Mouse (Mus musculus): ENCODE measurements around the gene Hsd17b13.
A peak's percentile ranks its signal among the peaks of the same experiment; 100 is the strongest.

- no peak for TF ChIP-seq POLR2A (IDR thresholded peaks at IDR 0.05; ENCODE audit: insufficient read depth, low read depth, low read length)
- TF ChIP-seq EP300 (IDR thresholded peaks at IDR 0.05; ENCODE audit: insufficient read depth, low read depth, low read length): no peak
- TF ChIP-seq CTCF (IDR thresholded peaks at IDR 0.05): peak; percentile 72
These were observed 62.6 kb downstream of the Hsd17b13 start for GRCm38 (mm10) chr5:103914335-103915226.

All from heart, adult 2 months (tissue).